Mouse (Mus musculus): ENCODE measurements at regions not wholly inside any gene's neighbourhood (a gene's known extent, or its start where the extent isn't known, plus 50 kb on each side); places are given as distances from the start of the nearest gene placed in this dataset.

- TF ChIP-seq CTCF (IDR thresholded peaks at IDR 0.05; ENCODE audit: borderline replicate concordance, insufficient read depth, low read depth, low read length): no peak
- TF ChIP-seq POLR2A (IDR thresholded peaks at IDR 0.05; ENCODE audit: borderline replicate concordance, insufficient read depth, low read length): no peak
These were observed 119.8 kb upstream of the Ankrd55 start for GRCm38 (mm10) chr13:112168468-112168867.

Measured in cerebellum, adult 2 months (tissue).